Mouse (Mus musculus) lung, postnatal 0 days (tissue): ENCODE data around the gene Akt1. TPM values are rescaled to one million over a fixed set of nuclear protein-coding genes. Genes with fewer than 3 reads are reported as not detected.
A peak's percentile ranks its signal among the peaks of the same experiment; 100 is the strongest.

Source experiments
- ATAC-seq: fragments of 200-750 bp; cut with Nextera tagmentation; 2 replicates; pipeline ENCODE4 v1.8.0; 2017; ENCODE audit warnings: moderate library complexity
- DNase-seq: peaks from one replicate; pipeline ENCODE4 v3.0.0-alpha.2; 2016; ENCODE audit warnings: low spot score
- H3K27ac ChIP-seq: fragments of 300-500 bp; sonication (generic); 2 replicates; pipeline ENCODE4 v1.5.1; 2014; ENCODE audit warnings: antibody characterized with exemption, mild to moderate bottlenecking, low read length, mixed read lengths
- H3K27me3 ChIP-seq: fragments of 300-500 bp; sonication (generic); replicated peaks from 2 replicates; pipeline ENCODE4 v1.6.1; 2014; ENCODE audit warnings: low read length, mixed read lengths; ENCODE audit not compliant: insufficient read depth
- H3K36me3 ChIP-seq: fragments of 300-500 bp; sonication (generic); 2 replicates; pipeline ENCODE4 v1.6.1; 2014; ENCODE audit warnings: low read length, mixed read lengths; ENCODE audit not compliant: insufficient read depth
- H3K4me1 ChIP-seq: fragments of 300-500 bp; sonication (generic); 2 replicates; pipeline ENCODE4 v1.6.1; 2014; ENCODE audit warnings: antibody characterized with exemption, low read depth, low read length, mixed read lengths; ENCODE audit not compliant: insufficient read depth
- H3K4me2 ChIP-seq: fragments of 300-500 bp; sonication (generic); replicated peaks from 2 replicates; pipeline ENCODE4 v1.6.1; 2014; ENCODE audit warnings: low read depth, mild to moderate bottlenecking, low read length, moderate library complexity, mixed read lengths
- H3K4me3 ChIP-seq: fragments of 300-500 bp; sonication (generic); 2 replicates; pipeline ENCODE4 v1.5.1; 2014; ENCODE audit warnings: low read depth, low read length
- H3K9ac ChIP-seq: fragments of 300-500 bp; sonication (generic); replicated peaks from 2 replicates; pipeline ENCODE4 v1.6.1; 2014; ENCODE audit warnings: low read depth, mild to moderate bottlenecking
- H3K9me3 ChIP-seq: fragments of 300-500 bp; sonication (generic); 2 replicates; pipeline ENCODE4 v1.6.1; 2016; ENCODE audit warnings: low read length, mixed read lengths
- CTCF ChIP-seq: IDR thresholded peaks from 2 replicates; pipeline ENCODE4 v1.5.1; 2016; ENCODE audit warnings: antibody characterized with exemption, mild to moderate bottlenecking
- EP300 ChIP-seq: IDR thresholded peaks from 2 replicates; pipeline ENCODE4 v1.6.1; 2016; ENCODE audit warnings: antibody characterized with exemption, mild to moderate bottlenecking, control low read depth
- WGBS: fragments of 180-500 bp; shearing (Covaris S2); extraction: QIAGEN DNeasy Blood & Tissue Kit; methylation state at CpG from one replicate; pipeline ENCODE4 v1.1.7; 2014; 5-methylcytosine and 5-hydroxymethylcytosine counted together
- polyA plus RNA-seq: library from polyadenylated mRNA; unstranded; fragments of >200 nt; fragmentation: Nextera tagmentation; extraction: Ambion mirVana; gene quantifications from 2 replicates; pipeline ENCODE4 v1.2.1, GENCODE M21; 2015

Gene Akt1
- polyA plus RNA-seq, 1 experiment from 2014 or later: 78.8 TPM

DNA sequence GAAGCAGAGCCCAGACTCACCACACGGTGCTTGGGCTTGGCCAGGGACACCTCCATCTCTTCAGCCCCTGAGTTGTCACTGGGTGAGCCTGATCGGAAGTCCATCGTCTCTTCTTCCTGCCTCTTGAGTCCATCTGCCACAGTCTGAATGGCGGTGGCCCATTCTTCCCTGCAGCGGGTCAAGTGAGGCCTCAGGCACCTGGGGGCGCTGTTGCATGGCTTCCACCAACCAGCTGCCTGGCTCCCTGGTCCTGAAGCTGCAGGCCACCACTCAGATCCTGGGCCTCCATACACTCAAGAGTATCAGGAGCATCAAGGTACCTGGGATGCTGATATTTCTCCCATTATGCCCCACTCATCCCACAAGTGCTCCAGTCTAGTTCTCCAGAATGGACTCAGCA is 15.6 kb downstream of the Akt1 start:
- H3K9ac ChIP-seq: no peak overlapping the region
- WGBS: 79% methylated on average over 6 of the region's 6 CpGs
- no peak overlapping the region for H3K27ac ChIP-seq
- no peaks in the 10 kb centered on the region for H3K9me3 ChIP-seq
- peaks cover 22% of the 10 kb centered on the region; the same call in 1 of the 2 replicates for H3K4me1 ChIP-seq
- H3K27me3 ChIP-seq: no peaks in the 10 kb centered on the region
- no peak for DNase-seq
- peaks cover 58% of the 10 kb centered on the region for H3K36me3 ChIP-seq
- H3K4me3 ChIP-seq: no peak overlapping the region
- no peak overlapping the region for H3K4me2 ChIP-seq
- TF ChIP-seq EP300: no peak
- peak; percentile 75 for TF ChIP-seq CTCF
- no peak for ATAC-seq

DNA sequence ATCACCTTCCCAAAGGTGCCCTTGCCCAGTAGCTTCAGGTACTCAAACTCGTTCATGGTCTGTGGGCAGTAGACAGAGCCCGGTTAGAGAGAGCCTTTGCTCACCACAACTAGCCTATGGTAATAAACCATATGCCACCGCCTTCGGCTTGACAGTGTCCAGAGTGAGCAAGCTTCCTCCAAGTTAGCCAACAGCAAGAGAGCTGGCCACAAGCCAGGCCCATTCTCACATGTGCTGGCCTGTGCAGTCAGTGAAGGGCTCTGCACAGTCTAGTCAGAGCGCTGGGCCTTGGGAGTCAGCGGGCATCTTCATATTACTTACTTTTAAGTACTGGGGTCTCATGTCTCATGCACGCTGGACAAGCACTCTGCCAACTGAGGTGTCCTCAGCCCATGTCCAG is 16.1 kb downstream of the Akt1 start:
- DNase-seq: peak; percentile 43
- no peaks in the 10 kb centered on the region for H3K9me3 ChIP-seq
- no peak overlapping the region for H3K9ac ChIP-seq
- H3K4me2 ChIP-seq: no peak overlapping the region
- H3K4me3 ChIP-seq: no peak overlapping the region
- TF ChIP-seq CTCF: no peak
- no peak for TF ChIP-seq EP300
- peaks cover 17% of the 10 kb centered on the region; the same call in 1 of the 2 replicates for H3K4me1 ChIP-seq
- H3K27me3 ChIP-seq: no peaks in the 10 kb centered on the region
- 80% methylated on average over 7 of the region's 7 CpGs for WGBS
- H3K36me3 ChIP-seq: peaks cover 63% of the 10 kb centered on the region
- ATAC-seq: no peak
- H3K27ac ChIP-seq: no peak overlapping the region

DNA sequence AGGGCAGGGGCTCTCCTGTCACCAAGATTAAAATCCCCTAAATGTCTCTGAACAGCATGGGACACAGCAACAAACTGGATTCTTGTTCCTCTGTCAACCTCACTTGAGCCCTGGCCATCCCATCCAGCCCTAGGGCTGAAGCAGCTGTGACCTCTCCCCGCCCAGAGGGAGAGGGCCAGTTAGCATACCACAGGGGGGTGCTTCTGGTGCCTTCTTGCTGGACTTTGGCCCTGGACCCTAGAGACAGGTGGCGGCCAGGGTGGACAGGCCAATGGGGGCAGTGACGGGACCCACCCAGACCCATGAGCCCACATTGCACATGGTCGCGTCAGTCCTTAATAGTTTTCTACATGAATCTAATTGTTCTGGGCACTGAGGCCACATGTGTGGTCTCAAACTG is 20.6 kb downstream of the Akt1 start:
- Histone ChIP-seq H3K36me3 (peaks cover 57% of the 10 kb centered on the region), H3K4me1 (peaks cover 3% of the 10 kb centered on the region; the same call in 1 of the 2 replicates), H3K4me2 (no peak overlapping the region), H3K4me3 (no peak overlapping the region), H3K27ac (no peak overlapping the region), H3K9me3 (no peaks in the 10 kb centered on the region), H3K27me3 (no peaks in the 10 kb centered on the region), H3K9ac (no peak overlapping the region)
- WGBS: 93% methylated on average over 5 of the region's 5 CpGs
- no peak for TF ChIP-seq EP300
- TF ChIP-seq CTCF: no peak
- DNase-seq (no peak), ATAC-seq (no peak)

DNA sequence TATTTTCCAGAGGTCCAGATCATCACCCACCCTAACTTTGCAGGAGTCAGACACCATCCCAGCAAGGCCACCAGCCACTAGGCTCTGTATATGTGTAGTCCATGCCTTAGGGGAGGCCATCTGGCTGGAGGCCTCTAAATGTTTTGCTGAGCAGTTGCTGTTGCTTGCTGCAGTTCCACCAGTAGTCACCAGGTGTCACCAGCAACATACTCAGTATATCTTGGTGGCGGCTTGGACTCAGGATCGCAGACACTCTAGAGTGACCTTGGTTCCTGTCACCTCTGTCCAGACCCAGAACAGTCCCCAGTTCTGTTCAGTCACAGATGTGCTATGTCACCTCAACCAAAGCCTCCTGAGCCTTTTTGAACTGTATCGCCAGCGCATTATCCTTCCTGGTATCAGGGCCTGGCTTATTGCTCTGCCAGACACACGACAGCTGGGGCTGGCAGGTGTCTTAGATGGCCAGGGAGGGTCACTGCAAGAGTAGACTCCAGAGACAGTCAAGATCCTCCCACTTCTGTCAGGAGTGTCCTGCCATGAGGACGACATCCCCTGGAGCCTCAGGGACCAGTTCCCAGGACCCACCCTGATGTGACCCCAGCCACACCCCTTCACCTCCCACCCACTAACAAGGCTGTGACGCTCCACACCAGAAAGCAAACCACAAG is 21.4 kb downstream of the Akt1 start:
- no peaks in the 10 kb centered on the region for H3K27me3 ChIP-seq
- peaks cover 3% of the 10 kb centered on the region; the same call in 1 of the 2 replicates for H3K4me1 ChIP-seq
- WGBS: 42% methylated on average over 7 of the region's 7 CpGs
- no peak overlapping the region; the same call in 1 of the 2 replicates for H3K27ac ChIP-seq
- TF ChIP-seq EP300 (no peak), CTCF (peak; percentile 99)
- H3K4me3 ChIP-seq: no peak overlapping the region
- DNase-seq (peak; percentile 91), ATAC-seq (peak; percentile 45)
- no peak overlapping the region for H3K4me2 ChIP-seq
- H3K9me3 ChIP-seq: no peaks in the 10 kb centered on the region
- no peak overlapping the region for H3K9ac ChIP-seq
- peaks cover 51% of the 10 kb centered on the region for H3K36me3 ChIP-seq

GRCm38 (mm10) chr12:112651778-112652439 is 22.8 kb downstream of the Akt1 start:
- Histone ChIP-seq H3K36me3 (peaks cover 42% of the 10 kb centered on the region), H3K4me2 (no peak overlapping the region), H3K27ac (peak overlapping the region; percentile 81), H3K4me1 (peaks cover 3% of the 10 kb centered on the region; the same call in 1 of the 2 replicates), H3K9ac (no peak overlapping the region), H3K27me3 (no peaks in the 10 kb centered on the region), H3K9me3 (no peaks in the 10 kb centered on the region), H3K4me3 (no peak overlapping the region)
- no peak; the same call in 1 of the 2 replicates for TF ChIP-seq EP300
- TF ChIP-seq CTCF: no peak
- 44% methylated on average over 5 of the region's 5 CpGs for WGBS
- ATAC-seq (peak; percentile 72), DNase-seq (peak; percentile 89)

DNA sequence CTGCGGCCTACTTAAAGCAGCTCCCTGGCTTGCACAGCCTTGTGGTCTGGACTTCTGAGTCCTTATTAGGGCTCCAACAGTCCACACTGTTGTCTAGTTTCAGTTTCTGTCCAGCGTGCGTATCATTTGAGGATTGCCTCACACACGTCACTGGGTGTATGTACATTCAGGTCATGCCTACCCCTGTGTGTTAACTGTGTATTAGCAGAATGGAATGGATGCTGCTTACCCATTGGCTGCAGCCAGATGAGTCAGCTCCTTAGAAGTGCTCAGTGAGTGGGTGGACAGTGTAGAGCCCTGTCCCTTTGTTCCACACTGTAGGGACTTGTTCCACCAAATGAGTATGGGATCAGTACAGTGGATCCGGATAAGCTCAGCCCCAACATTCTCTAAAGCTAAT is 26.6 kb downstream of the Akt1 start:
- TF ChIP-seq CTCF: no peak
- TF ChIP-seq EP300: peak; percentile 39; the same call in 1 of the 2 replicates
- Histone ChIP-seq H3K27ac (no peak overlapping the region), H3K9me3 (no peaks in the 10 kb centered on the region), H3K4me2 (no peak overlapping the region), H3K4me3 (no peak overlapping the region), H3K36me3 (0 out of 2 replicates have a peak, but pooled peaks cover 11% of the 10 kb centered on the region), H3K27me3 (no peaks in the 10 kb centered on the region), H3K9ac (no peak overlapping the region), H3K4me1 (peaks cover 3% of the 10 kb centered on the region; the same call in 1 of the 2 replicates)
- 81% methylated on average over 5 of the region's 5 CpGs for WGBS
- ATAC-seq: no peak
- DNase-seq: peak; percentile 40
